Mouse (Mus musculus) lung, embryonic 15.5 days (tissue): ENCODE results near the gene Ccdc171. TPM values are rescaled to one million over a fixed set of nuclear protein-coding genes. Genes with fewer than 3 reads are reported as not detected.

Experiments used
- polyA plus RNA-seq: library from polyadenylated mRNA; unstranded; fragments of >200 nt; fragmentation: Nextera tagmentation; extraction: Ambion mirVana; gene quantifications from 2 replicates; pipeline ENCODE4 v1.2.1, GENCODE M21; 2015

The Ccdc171 gene
- polyA plus RNA-seq, 1 experiment from 2014 or later, result 3.0 TPM

Other genes starting within 250 kb of the Ccdc171 start
- 3.3 and 3.9 TPM in 2 replicates for gene Ttc39b, start 201.3 kb upstream of the Ccdc171 start, polyA plus RNA-seq
- 39.9 and 41.5 TPM in 2 replicates for gene Snapc3, start 107.8 kb upstream of the Ccdc171 start, polyA plus RNA-seq
- gene Psip1, start 39.1 kb upstream of the Ccdc171 start, polyA plus RNA-seq, result 113 and 119 TPM in 2 replicates